Mouse (Mus musculus) erythroblast, embryonic 14.5 days (primary cell): ENCODE results near the gene Fxn.

Source experiments
- GATA1 ChIP-seq: IDR thresholded peaks from 2 replicates; pipeline ENCODE4 v1.6.1; 2012; ENCODE audit warnings: low read length, inconsistent platforms, mixed read lengths
- TAL1 ChIP-seq: IDR thresholded peaks from 3 replicates; pipeline ENCODE4 v1.6.1; 2012; ENCODE audit warnings: low read length, inconsistent platforms, mixed read lengths

GRCm38 (mm10) chr19:24306351-24306750, 25.9 kb upstream of the Fxn start:
- TF ChIP-seq TAL1 (no peak), GATA1 (no peak)
